Mouse (Mus musculus) liver, embryonic 14.5 days (tissue): Measurements from ENCODE around the gene Jun. TPM values are rescaled to one million over a fixed set of nuclear protein-coding genes. Genes with fewer than 3 reads are reported as not detected.

ENCODE experiments used
- ATAC-seq: fragments of 200-750 bp; cut with Nextera tagmentation; 2 replicates; pipeline ENCODE4 v1.8.0; 2017; ENCODE audit warnings: moderate number of reproducible peaks, mild to moderate bottlenecking, moderate library complexity; ENCODE audit not compliant: insufficient read depth
- DNase-seq, 3 experiments: peaks; one replicate each; pipeline ENCODE4 v3.0.0-alpha.2; 2012 to 2013; ENCODE audit warnings: low read depth in 3 of 3, low spot score in 3 of 3
- H3K27ac ChIP-seq: fragments of 300-500 bp; sonication (generic); 2 replicates; pipeline ENCODE4 v1.5.1; 2014; ENCODE audit warnings: moderate library complexity, mild to moderate bottlenecking, control low read depth, inconsistent platforms
- H3K27me3 ChIP-seq: fragments of 300-500 bp; sonication (generic); 2 replicates; pipeline ENCODE4 v1.6.1; 2014; ENCODE audit warnings: mild to moderate bottlenecking, low read length, moderate library complexity; ENCODE audit not compliant: control insufficient read depth, insufficient read depth
- H3K36me3 ChIP-seq: fragments of 300-500 bp; sonication (generic); replicated peaks from 2 replicates; pipeline ENCODE4 v1.6.1; 2014; ENCODE audit warnings: low read depth; ENCODE audit not compliant: control insufficient read depth, insufficient read depth
- H3K4me1 ChIP-seq, 2 experiments: fragments of 200-500 bp in 1 of 2; fragments of 300-500 bp in 1 of 2; sonication (generic) in 1 of 2; replicated peaks; 2 replicates each; pipeline ENCODE4 v1.6.1; 2012 to 2014; ENCODE audit warnings: antibody characterized with exemption in 1 of 2, inconsistent platforms in 1 of 2, low read length in 1 of 2; ENCODE audit not compliant: control insufficient read depth in 2 of 2, insufficient read depth in 2 of 2
- H3K4me2 ChIP-seq: fragments of 300-500 bp; sonication (generic); 2 replicates; pipeline ENCODE4 v1.6.1; 2014; ENCODE audit warnings: low read depth, mild to moderate bottlenecking, control low read depth, moderate library complexity
- H3K4me3 ChIP-seq, 2 experiments: fragments of 200-500 bp in 1 of 2; fragments of 300-500 bp in 1 of 2; sonication (generic) in 1 of 2; 2 replicates each; pipeline ENCODE4 v1.5.1; 2012 to 2014; ENCODE audit warnings: low read depth in 2 of 2, low read length in 2 of 2, mild to moderate bottlenecking in 2 of 2, control low read depth in 1 of 2, inconsistent platforms in 1 of 2, moderate library complexity in 1 of 2; ENCODE audit not compliant: insufficient read depth in 1 of 2
- H3K9ac ChIP-seq: fragments of 300-500 bp; sonication (generic); replicated peaks from 2 replicates; pipeline ENCODE4 v1.6.1; 2014; ENCODE audit warnings: mild to moderate bottlenecking, control low read depth, moderate library complexity
- H3K9me3 ChIP-seq: fragments of 300-500 bp; sonication (generic); 2 replicates; pipeline ENCODE4 v1.6.1; 2016; ENCODE audit warnings: low read length, mixed read lengths; ENCODE audit not compliant: control insufficient read depth
- CTCF ChIP-seq: IDR thresholded peaks from 2 replicates; pipeline ENCODE4 v1.5.1; 2016; ENCODE audit warnings: antibody characterized with exemption, low read depth, control low read depth
- EP300 ChIP-seq: IDR thresholded peaks from 2 replicates; pipeline ENCODE4 v1.6.1; 2016; ENCODE audit warnings: antibody characterized with exemption, low read depth
- WGBS: fragments of 180-500 bp; shearing (Covaris S2); extraction: QIAGEN DNeasy Blood & Tissue Kit; methylation state at CpG from one replicate; pipeline ENCODE4 v1.1.7; 2014; ENCODE audit not compliant: insufficient replicate concordance; 5-methylcytosine and 5-hydroxymethylcytosine counted together
- polyA plus RNA-seq, 2 experiments: library from polyadenylated mRNA; depleted of rRNA in 1 of 2; stranded (reverse) in 1 of 2; unstranded in 1 of 2; fragments of >200 nt; fragmentation: Nextera tagmentation in 1 of 2; extraction: Ambion mirVana in 1 of 2; gene quantifications; 2 replicates each; pipeline versions ENCODE4 v1.2.1 to v1.2.3; 2012 to 2014

Gene Jun
- polyA plus RNA-seq, 2 experiments = 1.1 to 2.0 TPM

GRCm38 (mm10) chr4:95093615-95094014 is 41.6 kb upstream of the Jun start:
- Histone ChIP-seq H3K36me3 (no peaks in the 10 kb centered on the region), H3K4me1 (no peaks in the 10 kb centered on the region; a peak in 1 of 4 replicates), H3K27me3 (no peaks in the 10 kb centered on the region), H3K27ac (no peak overlapping the region), H3K4me3 (no peak overlapping the region), H3K9me3 (no peaks in the 10 kb centered on the region), H3K9ac (no peak overlapping the region), H3K4me2 (no peak overlapping the region)
- ATAC-seq (no peak), DNase-seq (no peak)
- WGBS = 64% methylated on average over 6 of the region's 6 CpGs
- TF ChIP-seq EP300 (no peak), CTCF (no peak)

DNA sequence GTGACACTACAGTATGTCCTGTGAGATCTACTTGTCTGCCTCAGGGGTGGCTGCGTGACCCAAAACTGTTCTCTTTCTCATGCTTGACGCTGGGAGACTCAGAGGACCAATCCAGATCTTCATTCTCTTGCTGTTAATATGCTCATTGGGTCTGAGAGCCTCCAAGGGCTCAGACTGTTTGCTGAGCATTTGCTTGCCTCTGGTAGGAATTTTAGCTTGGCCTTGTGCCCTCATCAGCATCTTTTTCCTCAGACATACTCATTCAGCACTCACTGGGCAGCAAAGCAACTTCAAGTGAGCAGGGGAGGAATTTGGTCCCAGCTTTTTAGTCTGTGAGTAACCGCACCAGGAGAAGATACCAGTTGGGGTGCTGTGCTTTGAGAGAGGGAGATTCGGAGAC is 40.5 kb upstream of the Jun start:
- no peak for ATAC-seq
- no peaks in the 10 kb centered on the region; a peak in 1 of 4 replicates for H3K4me1 ChIP-seq
- H3K36me3 ChIP-seq = no peaks in the 10 kb centered on the region
- WGBS = 70% methylated on average over 4 of the region's 4 CpGs
- no peaks in the 10 kb centered on the region for H3K27me3 ChIP-seq
- H3K27ac ChIP-seq = no peak overlapping the region
- no peak for DNase-seq
- H3K9ac ChIP-seq = no peak overlapping the region
- H3K4me2 ChIP-seq = no peak overlapping the region
- TF ChIP-seq CTCF (no peak), EP300 (no peak)
- H3K4me3 ChIP-seq = no peak overlapping the region
- no peaks in the 10 kb centered on the region for H3K9me3 ChIP-seq

- H3K9ac ChIP-seq = no peak overlapping the region
- 65% methylated on average over 4 of the region's 4 CpGs for WGBS
- DNase-seq = no peak
- H3K9me3 ChIP-seq = no peaks in the 10 kb centered on the region
- no peaks in the 10 kb centered on the region for H3K27me3 ChIP-seq
- no peaks in the 10 kb centered on the region for H3K36me3 ChIP-seq
- ATAC-seq = no peak
- no peaks in the 10 kb centered on the region; a peak in 1 of 4 replicates for H3K4me1 ChIP-seq
- TF ChIP-seq EP300 = no peak
- TF ChIP-seq CTCF = no peak
- H3K4me3 ChIP-seq = no peak overlapping the region
- no peak overlapping the region for H3K4me2 ChIP-seq
- no peak overlapping the region for H3K27ac ChIP-seq
These were observed 39.5 kb upstream of the Jun start for GRCm38 (mm10) chr4:95091536-95091935.

DNA sequence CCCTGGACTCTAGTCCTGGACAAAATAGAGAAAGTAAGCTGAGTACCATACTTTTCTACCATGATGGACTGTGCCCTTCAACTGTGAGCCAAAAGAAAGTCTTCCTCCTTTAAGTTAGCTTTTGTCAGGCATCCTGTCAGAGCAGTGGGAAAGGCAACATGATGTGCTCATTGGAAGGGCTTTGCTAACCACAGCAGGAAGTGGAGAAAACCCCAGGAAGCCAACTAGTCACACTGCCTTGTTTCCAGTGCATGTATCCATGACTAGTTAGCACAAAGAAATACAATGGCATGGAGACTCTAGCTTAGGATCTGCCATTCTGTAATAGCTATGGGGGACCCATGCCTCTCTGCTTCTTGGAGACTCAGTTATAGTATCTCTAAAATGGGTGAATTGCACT is 37.9 kb upstream of the Jun start:
- Histone ChIP-seq H3K4me2 (no peak overlapping the region), H3K4me1 (no peaks in the 10 kb centered on the region; a peak in 1 of 4 replicates), H3K27me3 (no peaks in the 10 kb centered on the region), H3K9me3 (no peaks in the 10 kb centered on the region), H3K36me3 (no peaks in the 10 kb centered on the region), H3K9ac (no peak overlapping the region), H3K4me3 (no peak overlapping the region), H3K27ac (no peak overlapping the region)
- ATAC-seq (no peak), DNase-seq (no peak)
- no peak for TF ChIP-seq CTCF
- no peak for TF ChIP-seq EP300

DNA sequence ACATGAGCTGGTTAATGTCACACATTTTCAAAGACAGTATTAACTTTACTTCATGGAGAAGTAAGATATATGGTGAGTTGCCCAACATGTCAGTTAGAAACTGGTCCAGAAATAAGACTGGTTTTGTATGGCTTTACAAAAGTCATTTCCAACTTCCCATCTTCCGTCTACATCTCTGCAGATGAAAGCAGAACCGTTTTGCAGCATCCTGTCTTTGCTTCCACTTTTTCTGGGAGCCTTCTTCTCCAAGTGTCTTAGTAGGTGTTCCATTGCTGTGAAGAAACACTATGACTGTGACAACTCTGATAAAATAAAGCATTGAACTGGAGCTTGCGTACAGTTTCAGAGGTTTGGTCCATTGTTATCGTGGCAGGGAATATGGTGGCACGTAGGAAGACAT is 37.0 kb upstream of the Jun start:
- Histone ChIP-seq H3K27me3 (no peaks in the 10 kb centered on the region), H3K27ac (no peak overlapping the region), H3K4me2 (no peak overlapping the region), H3K9me3 (no peaks in the 10 kb centered on the region), H3K4me1 (no peaks in the 10 kb centered on the region; a peak in 1 of 4 replicates), H3K9ac (no peak overlapping the region), H3K4me3 (no peak overlapping the region), H3K36me3 (no peaks in the 10 kb centered on the region)
- DNase-seq (no peak), ATAC-seq (no peak)
- TF ChIP-seq CTCF = no peak
- TF ChIP-seq EP300 = no peak
- 69% methylated on average over 5 of the region's 5 CpGs for WGBS
